Mouse (Mus musculus) embryonic facial prominence, embryonic 12.5 days (tissue): ENCODE measurements around the gene Mrpl44. TPM values are rescaled to one million over a fixed set of nuclear protein-coding genes. Genes with fewer than 3 reads are reported as not detected.

Experiments
- ATAC-seq: fragments of 200-750 bp; cut with Nextera tagmentation; 2 replicates; pipeline ENCODE4 v1.8.0; 2017; ENCODE audit not compliant: insufficient number of reproducible peaks, insufficient read depth, low FRiP score, low TSS enrichment
- H3K27ac ChIP-seq: fragments of 300-500 bp; sonication (generic); 2 replicates; pipeline ENCODE4 v1.5.1; 2016; ENCODE audit warnings: mild to moderate bottlenecking
- H3K27me3 ChIP-seq: fragments of 300-500 bp; sonication (generic); 2 replicates; pipeline ENCODE4 v1.6.1; 2016; ENCODE audit warnings: mild to moderate bottlenecking, moderate library complexity
- H3K36me3 ChIP-seq: fragments of 300-500 bp; sonication (generic); 2 replicates; pipeline ENCODE4 v1.6.1; 2016; ENCODE audit warnings: mild to moderate bottlenecking
- H3K4me1 ChIP-seq: fragments of 300-500 bp; sonication (generic); 2 replicates; pipeline ENCODE4 v1.6.1; 2016
- H3K4me2 ChIP-seq: fragments of 300-500 bp; sonication (generic); replicated peaks from 2 replicates; pipeline ENCODE4 v1.6.1; 2016; ENCODE audit warnings: mild to moderate bottlenecking, moderate library complexity
- H3K4me3 ChIP-seq: fragments of 300-500 bp; sonication (generic); 2 replicates; pipeline ENCODE4 v1.5.1; 2016; ENCODE audit warnings: mild to moderate bottlenecking
- H3K9ac ChIP-seq: fragments of 300-500 bp; sonication (generic); 2 replicates; pipeline ENCODE4 v1.6.1; 2016; ENCODE audit warnings: mild to moderate bottlenecking, moderate library complexity
- H3K9me3 ChIP-seq: fragments of 300-500 bp; sonication (generic); 2 replicates; pipeline ENCODE4 v1.6.1; 2016; ENCODE audit warnings: mild to moderate bottlenecking, moderate library complexity
- WGBS: fragments of 180-500 bp; shearing (Covaris S2); methylation state at CpG from one replicate; pipeline ENCODE4 v1.1.7; 2016; 5-methylcytosine and 5-hydroxymethylcytosine counted together
- polyA plus RNA-seq: library from polyadenylated mRNA; unstranded; fragments of >200 nt; fragmentation: Nextera tagmentation; extraction: Ambion mirVana; gene quantifications from 2 replicates; pipeline ENCODE4 v1.2.1, GENCODE M21; 2016

The Mrpl44 gene
- polyA plus RNA-seq: 45.2 and 48.5 TPM in 2 replicates

DNA sequence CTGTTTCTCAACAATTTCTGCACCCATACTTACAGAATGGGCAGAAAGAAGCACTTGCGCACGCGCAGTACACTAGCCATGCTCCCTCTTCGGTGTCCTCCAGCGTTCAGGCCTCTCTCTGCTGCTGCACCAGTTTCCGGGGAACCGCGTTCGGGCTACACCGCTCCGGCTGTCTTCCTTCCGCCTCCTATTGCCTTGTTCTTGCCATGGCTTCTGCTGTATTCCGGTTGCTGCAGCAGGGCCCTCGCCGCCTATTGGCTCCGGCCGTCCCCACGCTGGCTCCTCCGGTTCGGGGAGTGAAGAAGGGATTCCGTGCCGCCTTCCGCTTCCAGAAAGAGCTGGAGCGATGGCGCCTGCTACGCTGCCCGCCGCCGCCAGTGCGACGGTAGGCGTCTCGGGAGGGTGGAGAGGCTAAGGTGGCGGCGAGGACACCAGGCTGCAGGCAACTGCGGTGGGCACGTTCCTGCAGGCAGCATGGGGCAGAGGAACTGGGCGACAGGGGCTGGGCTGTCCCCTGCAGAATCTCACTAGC lies at the start of gene Mrpl44, which contains the start of gene Wdfy1:
Mrpl44 (plus strand) TSS at position 92 of the 532 bp plus-strand sequence.
Wdfy1 (minus strand) TSS at position 217 of the 532 bp plus-strand sequence.
- under 1% methylated on average over 38 of the region's 38 CpGs for WGBS
- H3K27ac ChIP-seq: peak within 1 kb of the TSS; percentile 72

DNA sequence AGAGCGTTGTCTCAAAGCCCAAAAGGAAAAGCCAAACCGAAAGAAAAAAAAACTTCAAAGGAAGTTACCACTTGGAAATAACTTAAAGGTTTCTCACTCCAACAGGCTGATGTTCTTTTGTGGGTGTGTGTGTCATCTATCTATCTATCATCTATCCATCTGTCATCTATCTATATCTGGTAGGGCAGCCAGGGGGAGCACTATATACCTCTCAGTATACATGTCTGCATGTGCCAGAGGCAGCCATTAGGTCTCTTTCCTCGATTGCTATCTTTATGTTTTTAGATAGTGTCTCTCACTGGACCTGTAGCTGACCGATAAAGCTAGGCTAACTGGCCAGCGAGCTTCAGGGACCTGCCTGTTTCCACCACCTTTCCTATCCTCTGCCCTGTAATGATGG lies 41.0 kb upstream of the Mrpl44 start:
- ATAC-seq: no peak
- H3K4me2 ChIP-seq: no peak overlapping the region
- no peak overlapping the region for H3K27ac ChIP-seq
- H3K27me3 ChIP-seq: no peaks in the 10 kb centered on the region
- 83% methylated on average over 5 of the region's 5 CpGs for WGBS
- H3K36me3 ChIP-seq: no peaks in the 10 kb centered on the region; the same call in 1 of the 2 replicates
- no peak overlapping the region for H3K4me3 ChIP-seq
- no peaks in the 10 kb centered on the region for H3K9me3 ChIP-seq
- H3K9ac ChIP-seq: no peak overlapping the region
- H3K4me1 ChIP-seq: no peaks in the 10 kb centered on the region

More for the DNA sequence above, at the start of gene Mrpl44, which contains the start of gene Wdfy1:
- H3K4me2 ChIP-seq: peak within 1 kb of the TSS; percentile 64
- H3K9me3 ChIP-seq: no peaks in the 10 kb centered on the region
- H3K4me1 ChIP-seq: no peaks in the 10 kb centered on the region
- H3K36me3 ChIP-seq: peaks cover 27% of the 10 kb centered on the region
- peak; percentile 100 for ATAC-seq
- H3K4me3 ChIP-seq: peak within 1 kb of the TSS; percentile 67
- H3K27me3 ChIP-seq: no peaks in the 10 kb centered on the region
- peak within 1 kb of the TSS; percentile 84 for H3K9ac ChIP-seq

DNA sequence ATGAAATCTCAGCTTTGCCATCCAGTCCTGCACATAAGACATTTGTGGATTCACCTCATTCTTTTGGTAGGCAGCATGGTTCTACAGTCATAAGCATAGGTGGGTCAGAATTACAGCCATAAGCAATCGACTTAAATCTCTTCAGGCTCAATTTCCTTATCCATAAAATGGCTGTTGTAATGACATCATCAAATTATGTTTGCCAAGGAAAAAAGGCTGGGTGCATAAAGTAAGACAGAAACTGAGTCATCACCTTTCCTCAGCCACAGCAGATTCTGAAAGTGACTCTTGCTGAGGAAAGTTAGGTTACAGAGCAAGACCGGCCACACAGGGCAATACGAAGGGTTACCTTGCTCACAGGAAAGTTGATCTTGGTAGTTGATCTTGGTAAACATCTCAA lies 39.4 kb upstream of the Mrpl44 start:
- H3K4me1 ChIP-seq: no peaks in the 10 kb centered on the region
- 93% methylated on average over 3 of the region's 3 CpGs for WGBS
- no peaks in the 10 kb centered on the region for H3K9me3 ChIP-seq
- H3K4me3 ChIP-seq: no peak overlapping the region
- no peaks in the 10 kb centered on the region for H3K27me3 ChIP-seq
- H3K36me3 ChIP-seq: no peaks in the 10 kb centered on the region; the same call in 1 of the 2 replicates
- no peak overlapping the region for H3K27ac ChIP-seq
- ATAC-seq: no peak
- no peak overlapping the region for H3K4me2 ChIP-seq
- no peak overlapping the region for H3K9ac ChIP-seq

DNA sequence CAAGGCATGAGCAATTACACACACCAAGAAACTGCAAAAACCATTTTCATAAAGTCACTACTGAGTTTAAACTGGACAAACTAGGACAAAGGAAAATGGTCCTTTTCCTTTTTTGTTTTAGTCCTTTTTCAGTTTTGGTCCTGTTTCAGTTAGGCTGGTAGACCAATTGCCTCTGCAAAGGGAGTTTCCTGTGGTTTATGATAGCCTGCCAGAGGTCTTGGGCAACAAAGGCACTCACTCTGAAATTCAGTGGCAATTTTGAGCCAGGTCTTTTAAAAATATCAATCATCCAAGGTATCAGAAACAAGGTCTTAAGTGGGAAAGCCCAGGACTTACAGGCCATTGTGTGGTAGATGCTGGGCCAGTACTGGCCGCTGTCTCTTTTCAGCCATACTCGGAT lies 36.1 kb upstream of the Mrpl44 start:
- H3K4me2 ChIP-seq: no peak overlapping the region
- WGBS: 86% methylated on average over 2 of the region's 2 CpGs
- H3K36me3 ChIP-seq: no peaks in the 10 kb centered on the region; the same call in 1 of the 2 replicates
- H3K27me3 ChIP-seq: no peaks in the 10 kb centered on the region
- H3K4me3 ChIP-seq: no peak overlapping the region
- no peak for ATAC-seq
- H3K27ac ChIP-seq: no peak overlapping the region
- H3K9me3 ChIP-seq: no peaks in the 10 kb centered on the region
- no peaks in the 10 kb centered on the region for H3K4me1 ChIP-seq
- H3K9ac ChIP-seq: no peak overlapping the region

DNA sequence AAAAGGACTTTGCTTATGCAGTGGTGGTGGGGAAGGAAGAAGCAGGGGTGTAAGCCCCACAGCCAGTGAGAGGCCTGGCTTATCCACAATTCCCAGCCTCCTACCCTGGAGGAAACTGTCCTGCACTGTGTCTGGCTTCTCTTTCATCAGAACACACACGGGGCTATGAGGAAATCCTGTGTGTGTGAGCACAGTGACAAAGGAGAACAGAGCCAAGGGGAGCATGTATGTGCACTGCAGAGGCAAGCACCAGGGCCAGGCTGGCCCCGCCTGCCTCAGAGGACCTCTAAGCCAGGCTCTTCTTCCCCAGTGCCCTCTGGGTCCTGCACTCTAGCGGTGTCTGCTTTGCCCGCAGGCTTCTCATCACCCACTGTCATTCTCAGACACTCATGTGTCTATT lies 34.8 kb upstream of the Mrpl44 start:
- no peak overlapping the region for H3K4me3 ChIP-seq
- no peaks in the 10 kb centered on the region for H3K9me3 ChIP-seq
- H3K27me3 ChIP-seq: no peaks in the 10 kb centered on the region
- H3K4me1 ChIP-seq: no peaks in the 10 kb centered on the region
- no peak overlapping the region for H3K4me2 ChIP-seq
- ATAC-seq: no peak
- no peaks in the 10 kb centered on the region; the same call in 1 of the 2 replicates for H3K36me3 ChIP-seq
- no peak overlapping the region for H3K9ac ChIP-seq
- H3K27ac ChIP-seq: no peak overlapping the region
- WGBS: 78% methylated on average over 4 of the region's 4 CpGs

DNA sequence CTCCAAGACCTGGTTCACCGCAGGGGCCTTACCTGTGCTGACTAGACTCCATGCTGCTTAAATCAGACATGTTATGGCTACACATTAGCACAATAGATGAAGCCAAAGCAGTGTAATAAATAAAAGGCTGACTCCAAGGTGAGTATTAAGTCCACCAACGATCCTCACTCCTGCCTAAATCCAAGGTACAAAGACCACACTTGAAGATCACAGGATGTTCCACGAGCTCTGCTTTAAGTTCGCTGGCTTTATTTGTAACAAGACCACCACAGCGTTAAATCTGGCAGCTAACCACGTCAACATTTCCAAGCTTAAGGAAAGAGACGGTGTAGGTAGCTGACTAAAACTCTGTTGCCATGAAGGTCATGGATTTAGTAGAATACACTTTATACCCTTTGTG lies 32.9 kb upstream of the Mrpl44 start:
- no peaks in the 10 kb centered on the region; the same call in 1 of the 2 replicates for H3K36me3 ChIP-seq
- no peak overlapping the region for H3K27ac ChIP-seq
- no peaks in the 10 kb centered on the region for H3K9me3 ChIP-seq
- no peak overlapping the region for H3K9ac ChIP-seq
- H3K4me3 ChIP-seq: no peak overlapping the region
- no peak overlapping the region for H3K4me2 ChIP-seq
- no peak for ATAC-seq
- WGBS: 88% methylated on average over 7 of the region's 7 CpGs
- no peaks in the 10 kb centered on the region for H3K27me3 ChIP-seq
- H3K4me1 ChIP-seq: no peaks in the 10 kb centered on the region

DNA sequence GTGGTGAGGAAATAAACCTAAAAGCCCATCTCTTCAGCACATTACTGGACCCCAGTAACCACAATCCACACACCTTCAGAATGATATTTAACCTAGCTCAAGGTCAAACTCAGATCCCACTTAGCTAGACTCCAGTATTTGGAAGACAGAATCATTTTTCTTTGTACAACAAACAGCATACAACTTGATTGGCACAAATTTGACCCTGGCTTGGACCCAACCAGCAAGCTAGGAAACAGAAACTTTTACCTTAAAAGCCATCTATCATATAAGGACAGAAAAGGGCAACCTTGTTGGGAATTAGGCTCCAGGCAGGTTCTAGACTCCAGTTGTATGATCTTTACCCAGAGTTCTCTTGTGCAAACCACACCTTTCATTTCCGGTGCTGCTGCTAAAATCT lies 32.4 kb upstream of the Mrpl44 start:
- Histone ChIP-seq H3K27ac (no peak overlapping the region), H3K4me2 (no peak overlapping the region), H3K9ac (no peak overlapping the region), H3K4me3 (no peak overlapping the region), H3K36me3 (no peaks in the 10 kb centered on the region), H3K4me1 (no peaks in the 10 kb centered on the region), H3K27me3 (no peaks in the 10 kb centered on the region), H3K9me3 (no peaks in the 10 kb centered on the region)
- WGBS: 90% methylated on average over 1 of the region's 1 CpGs
- no peak for ATAC-seq

DNA sequence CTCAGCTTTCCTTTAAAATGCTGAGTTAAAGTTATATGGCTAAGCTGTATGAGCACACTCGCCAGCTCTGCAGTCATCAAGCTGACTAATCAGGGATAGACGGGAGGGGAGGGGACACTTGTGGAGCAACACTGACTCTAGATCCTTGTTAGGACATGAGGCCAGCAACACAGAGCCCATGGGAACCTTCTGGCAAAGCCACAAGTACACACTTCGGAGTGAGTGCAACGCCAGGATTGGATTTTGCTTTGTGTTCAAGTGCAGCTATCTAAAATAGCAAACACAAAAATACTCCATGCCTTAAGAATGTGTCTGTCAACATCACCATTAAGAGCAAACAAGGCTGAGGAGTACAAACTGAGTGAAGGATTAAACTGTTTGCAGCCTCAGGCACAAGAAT lies 29.8 kb upstream of the Mrpl44 start:
- Histone ChIP-seq H3K4me3 (no peak overlapping the region), H3K36me3 (no peaks in the 10 kb centered on the region), H3K4me1 (no peaks in the 10 kb centered on the region), H3K9me3 (no peaks in the 10 kb centered on the region), H3K9ac (no peak overlapping the region), H3K27ac (no peak overlapping the region), H3K27me3 (no peaks in the 10 kb centered on the region), H3K4me2 (no peak overlapping the region)
- 81% methylated on average over 4 of the region's 4 CpGs for WGBS
- ATAC-seq: no peak

DNA sequence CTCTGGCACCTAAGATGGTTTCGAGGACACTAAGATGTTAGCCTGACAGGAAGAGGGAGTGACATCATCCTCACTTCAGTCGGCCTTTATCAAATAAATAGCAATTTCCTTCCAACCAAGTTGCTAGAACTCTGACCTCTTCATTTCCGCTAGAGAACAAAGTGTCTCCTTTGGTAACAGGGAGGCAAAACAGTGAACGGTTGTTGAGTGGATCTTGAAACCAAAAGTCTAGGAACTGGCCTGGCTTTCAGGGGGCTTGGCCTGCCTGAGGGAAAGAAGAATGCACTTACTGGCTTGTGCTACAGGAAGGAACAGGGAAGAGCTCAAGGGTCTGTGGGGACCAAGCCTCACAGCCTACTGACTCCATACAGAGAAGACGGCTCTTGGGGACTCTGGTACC lies 24.6 kb upstream of the Mrpl44 start:
- H3K4me1 ChIP-seq: peaks cover 7% of the 10 kb centered on the region; the same call in 1 of the 2 replicates
- no peaks in the 10 kb centered on the region for H3K9me3 ChIP-seq
- H3K27me3 ChIP-seq: no peaks in the 10 kb centered on the region
- H3K9ac ChIP-seq: no peak overlapping the region
- H3K36me3 ChIP-seq: no peaks in the 10 kb centered on the region
- 56% methylated on average over 5 of the region's 5 CpGs for WGBS
- no peak overlapping the region for H3K4me2 ChIP-seq
- 0 out of 2 replicates have a peak overlapping the region, but pooled peaks have one; percentile 23 for H3K27ac ChIP-seq
- ATAC-seq: no peak
- H3K4me3 ChIP-seq: no peak overlapping the region

DNA sequence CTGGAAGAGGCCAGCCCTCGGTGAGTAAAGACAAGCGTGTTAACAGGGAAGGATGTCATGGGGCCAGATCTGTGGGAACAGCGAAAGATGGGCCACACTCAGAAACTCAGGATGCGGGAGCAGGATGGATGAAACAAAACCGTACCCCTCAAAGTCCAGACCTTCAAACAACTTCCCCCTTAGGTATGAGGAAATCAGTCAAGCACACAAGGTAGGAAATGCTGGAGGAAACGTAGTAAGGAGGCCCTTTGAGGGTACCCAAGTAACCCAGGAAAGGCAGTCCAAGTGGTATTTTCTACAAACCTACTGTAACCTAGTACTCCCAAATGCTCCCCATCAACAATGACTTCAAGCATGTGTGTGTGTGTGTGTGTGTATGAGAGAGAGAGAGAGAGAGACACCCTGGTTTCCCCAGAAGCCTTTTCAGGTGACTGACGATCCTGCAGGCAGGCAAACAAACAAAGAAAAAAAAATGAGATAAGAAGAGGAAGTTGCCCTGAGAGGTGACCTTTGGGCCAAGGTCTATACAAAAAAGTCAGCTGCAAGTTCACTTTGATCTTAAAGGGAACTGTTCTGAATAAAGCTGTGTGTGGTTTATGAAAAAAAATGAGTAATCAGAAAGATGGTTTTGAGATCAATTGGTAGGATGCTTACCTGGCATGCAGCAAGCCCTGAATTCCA lies 23.7 kb upstream of the Mrpl44 start:
- WGBS: 82% methylated on average over 7 of the region's 7 CpGs
- Histone ChIP-seq H3K27ac (no peak overlapping the region), H3K9ac (no peak overlapping the region), H3K4me2 (no peak overlapping the region), H3K4me3 (no peak overlapping the region), H3K27me3 (no peaks in the 10 kb centered on the region), H3K36me3 (no peaks in the 10 kb centered on the region), H3K9me3 (no peaks in the 10 kb centered on the region), H3K4me1 (peaks cover 11% of the 10 kb centered on the region; the same call in 1 of the 2 replicates)
- ATAC-seq: no peak

DNA sequence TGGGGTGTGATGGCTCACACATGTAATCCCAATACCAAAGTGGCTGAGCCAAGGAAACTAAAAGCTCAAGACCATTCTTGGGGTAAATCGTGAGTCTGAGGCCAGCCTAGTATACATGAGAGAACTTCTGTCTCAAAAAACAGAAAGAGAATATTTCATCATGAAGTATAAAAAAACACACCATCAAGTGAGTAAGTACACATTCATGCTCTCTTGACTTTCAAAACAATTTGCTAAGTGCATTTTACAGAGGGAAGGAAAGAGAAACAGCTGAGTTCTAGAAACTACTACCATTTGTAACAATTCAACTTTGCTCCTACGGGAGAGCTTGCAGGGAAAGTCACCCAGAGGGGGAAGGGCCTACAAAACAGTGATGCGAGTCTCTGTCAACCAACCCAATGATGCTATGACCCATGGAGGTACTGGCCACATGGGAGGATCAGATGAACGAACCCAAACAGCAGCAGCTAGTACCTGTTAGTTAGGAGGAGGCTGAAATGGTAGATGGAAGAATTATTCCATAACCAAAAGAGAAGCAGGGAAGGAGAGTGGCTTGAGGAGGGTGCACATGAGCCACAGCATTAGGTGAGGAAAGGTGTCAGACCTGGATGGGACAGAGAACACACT lies 23.0 kb upstream of the Mrpl44 start:
- Histone ChIP-seq H3K27ac (no peak overlapping the region), H3K4me1 (peaks cover 13% of the 10 kb centered on the region; the same call in 1 of the 2 replicates), H3K4me2 (no peak overlapping the region), H3K9me3 (no peaks in the 10 kb centered on the region), H3K27me3 (no peaks in the 10 kb centered on the region), H3K36me3 (no peaks in the 10 kb centered on the region), H3K4me3 (no peak overlapping the region), H3K9ac (no peak overlapping the region)
- 69% methylated on average over 4 of the region's 4 CpGs for WGBS
- no peak for ATAC-seq

DNA sequence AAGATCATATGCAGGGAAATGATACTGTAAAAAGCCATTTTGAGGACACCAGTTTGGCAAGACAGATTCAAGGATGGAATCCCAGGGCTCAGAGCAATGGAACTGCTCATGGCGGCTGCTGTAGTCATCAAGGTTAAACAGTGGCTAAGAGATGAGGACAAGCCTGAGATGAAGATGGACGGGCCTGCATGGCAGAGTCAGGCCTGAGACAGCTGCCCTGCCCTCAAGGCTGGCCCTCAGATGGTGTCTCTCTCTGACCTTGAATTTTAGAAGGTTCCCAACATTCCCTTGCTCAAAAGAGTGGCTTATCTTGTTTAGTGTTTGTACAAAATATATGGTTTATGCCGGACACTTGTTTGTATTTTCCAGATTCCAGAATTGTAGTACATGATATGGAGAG lies 22.4 kb upstream of the Mrpl44 start:
- Histone ChIP-seq H3K27ac (no peak overlapping the region), H3K27me3 (no peaks in the 10 kb centered on the region), H3K9me3 (no peaks in the 10 kb centered on the region), H3K4me2 (no peak overlapping the region), H3K4me1 (peaks cover 13% of the 10 kb centered on the region; the same call in 1 of the 2 replicates), H3K36me3 (no peaks in the 10 kb centered on the region), H3K4me3 (no peak overlapping the region), H3K9ac (no peak overlapping the region)
- ATAC-seq: no peak
- 85% methylated on average over 3 of the region's 3 CpGs for WGBS
